Mouse (Mus musculus) lung, embryonic 16.5 days (tissue): ENCODE data around the gene Slc24a4. TPM values are rescaled to one million over a fixed set of nuclear protein-coding genes. Genes with fewer than 3 reads are reported as not detected.

ENCODE experiments used
- ATAC-seq: fragments of 200-750 bp; cut with Nextera tagmentation; 2 replicates; pipeline ENCODE4 v1.8.0; 2017; ENCODE audit warnings: low read depth, mild to moderate bottlenecking, moderate library complexity
- H3K27ac ChIP-seq: fragments of 300-500 bp; sonication (generic); 2 replicates; pipeline ENCODE4 v1.5.1; 2014; ENCODE audit warnings: mild to moderate bottlenecking, control low read depth, low read length
- H3K27me3 ChIP-seq: fragments of 300-500 bp; sonication (generic); 2 replicates; pipeline ENCODE4 v1.6.1; 2014; ENCODE audit warnings: low read depth, low read length, mixed read lengths; ENCODE audit not compliant: control insufficient read depth, insufficient read depth
- H3K36me3 ChIP-seq: fragments of 300-500 bp; sonication (generic); 2 replicates; pipeline ENCODE4 v1.6.1; 2014; ENCODE audit warnings: low read length; ENCODE audit not compliant: control insufficient read depth, insufficient read depth
- H3K4me1 ChIP-seq: fragments of 300-500 bp; sonication (generic); replicated peaks from 2 replicates; pipeline ENCODE4 v1.6.1; 2014; ENCODE audit warnings: low read length, mixed read lengths; ENCODE audit not compliant: control insufficient read depth, insufficient read depth
- H3K4me2 ChIP-seq: fragments of 300-500 bp; sonication (generic); 2 replicates; pipeline ENCODE4 v1.6.1; 2014; ENCODE audit warnings: low read depth, low read length, control low read depth
- H3K4me3 ChIP-seq: fragments of 300-500 bp; sonication (generic); 2 replicates; pipeline ENCODE4 v1.5.1; 2014; ENCODE audit warnings: mild to moderate bottlenecking, low read length, control low read depth
- H3K9ac ChIP-seq: fragments of 300-500 bp; sonication (generic); 2 replicates; pipeline ENCODE4 v1.6.1; 2014; ENCODE audit warnings: low read length, control low read depth
- H3K9me3 ChIP-seq: fragments of 300-500 bp; sonication (generic); 2 replicates; pipeline ENCODE4 v1.6.1; 2016; ENCODE audit warnings: low read length; ENCODE audit not compliant: control insufficient read depth
- WGBS: fragments of 180-500 bp; shearing (Covaris S2); extraction: QIAGEN DNeasy Blood & Tissue Kit; methylation state at CpG from one replicate; pipeline ENCODE4 v1.1.7; 2014; 5-methylcytosine and 5-hydroxymethylcytosine counted together
- polyA plus RNA-seq: library from polyadenylated mRNA; unstranded; fragments of >200 nt; fragmentation: Nextera tagmentation; extraction: Ambion mirVana; gene quantifications from 2 replicates; pipeline ENCODE4 v1.2.1, GENCODE M21; 2015

The Slc24a4 gene
- polyA plus RNA-seq, 1 experiment from 2014 or later: 3.1 TPM

- H3K9ac ChIP-seq: no peak overlapping the region
- ATAC-seq: no peak
- no peak overlapping the region for H3K4me3 ChIP-seq
- no peaks in the 10 kb centered on the region for H3K9me3 ChIP-seq
- WGBS: 69% methylated on average over 7 of the region's 7 CpGs
- H3K27ac ChIP-seq: no peak overlapping the region
- no peak overlapping the region for H3K4me2 ChIP-seq
- no peaks in the 10 kb centered on the region for H3K4me1 ChIP-seq
- H3K27me3 ChIP-seq: no peaks in the 10 kb centered on the region
- H3K36me3 ChIP-seq: no peaks in the 10 kb centered on the region
These were observed 22.7 kb downstream of the Slc24a4 start for GRCm38 (mm10) chr12:102151185-102151584.

DNA sequence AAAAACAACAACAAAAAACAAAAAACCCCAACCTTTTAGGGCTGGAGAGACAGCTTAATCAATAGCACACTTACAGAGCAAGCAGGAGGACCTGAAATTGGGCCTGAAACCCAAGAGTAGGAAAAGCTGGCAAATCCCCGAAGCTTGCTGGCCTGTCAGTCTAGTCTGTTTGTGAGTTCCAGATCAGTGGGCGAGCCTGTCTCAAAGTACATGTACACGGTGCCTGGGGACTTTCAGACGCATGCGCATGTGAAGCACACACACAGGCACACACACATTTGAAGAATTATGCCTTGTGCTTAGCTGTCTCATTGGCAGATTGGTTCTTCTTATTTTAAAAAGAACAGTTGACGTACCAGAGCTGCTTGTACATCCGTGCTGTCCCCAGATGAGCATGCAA lies 25.3 kb downstream of the Slc24a4 start:
- Histone ChIP-seq H3K4me2 (no peak overlapping the region), H3K36me3 (no peaks in the 10 kb centered on the region), H3K27ac (no peak overlapping the region), H3K4me3 (no peak overlapping the region), H3K9ac (no peak overlapping the region), H3K9me3 (no peaks in the 10 kb centered on the region), H3K27me3 (no peaks in the 10 kb centered on the region), H3K4me1 (no peaks in the 10 kb centered on the region)
- 88% methylated on average over 7 of the region's 7 CpGs for WGBS
- ATAC-seq: no peak

GRCm38 (mm10) chr12:102154815-102155214 lies 26.3 kb downstream of the Slc24a4 start:
- H3K27ac ChIP-seq: peak overlapping the region; percentile 37; the same call in 1 of the 2 replicates
- 60% methylated on average over 1 of the region's 1 CpGs for WGBS

DNA sequence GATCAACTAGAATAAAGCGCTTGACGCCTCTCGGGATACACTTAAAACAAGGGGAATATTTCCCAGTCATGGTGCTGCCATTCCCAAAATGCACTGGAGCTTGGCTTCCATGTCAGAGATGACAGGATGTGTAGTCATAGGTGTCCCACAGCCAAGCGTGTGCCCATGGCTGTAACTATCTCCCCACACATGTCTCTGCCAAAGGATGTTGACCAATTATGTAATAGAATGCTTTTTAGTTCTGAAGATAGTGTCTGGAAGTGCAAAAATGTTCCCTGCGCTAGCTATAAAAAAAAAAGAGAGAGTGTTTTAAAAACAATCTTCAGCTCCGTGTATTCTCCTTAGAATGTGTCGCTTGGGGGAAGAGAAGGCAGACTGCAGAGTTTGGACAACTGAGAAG lies 36.1 kb downstream of the Slc24a4 start:
- no peak overlapping the region for H3K27ac ChIP-seq
- H3K9ac ChIP-seq: no peak overlapping the region
- peaks cover 14% of the 10 kb centered on the region for H3K4me1 ChIP-seq
- no peak overlapping the region for H3K4me3 ChIP-seq
- H3K4me2 ChIP-seq: no peak overlapping the region
- H3K9me3 ChIP-seq: no peaks in the 10 kb centered on the region
- no peak for ATAC-seq
- WGBS: 68% methylated on average over 7 of the region's 7 CpGs
- no peaks in the 10 kb centered on the region for H3K36me3 ChIP-seq
- H3K27me3 ChIP-seq: no peaks in the 10 kb centered on the region

More at GRCm38 (mm10) chr12:102154815-102155214, 26.3 kb downstream of the Slc24a4 start:
- Histone ChIP-seq H3K9me3 (no peaks in the 10 kb centered on the region), H3K4me1 (no peaks in the 10 kb centered on the region), H3K4me3 (no peak overlapping the region), H3K36me3 (no peaks in the 10 kb centered on the region), H3K9ac (no peak overlapping the region), H3K4me2 (no peak overlapping the region), H3K27me3 (no peaks in the 10 kb centered on the region)
- no peak for ATAC-seq

DNA sequence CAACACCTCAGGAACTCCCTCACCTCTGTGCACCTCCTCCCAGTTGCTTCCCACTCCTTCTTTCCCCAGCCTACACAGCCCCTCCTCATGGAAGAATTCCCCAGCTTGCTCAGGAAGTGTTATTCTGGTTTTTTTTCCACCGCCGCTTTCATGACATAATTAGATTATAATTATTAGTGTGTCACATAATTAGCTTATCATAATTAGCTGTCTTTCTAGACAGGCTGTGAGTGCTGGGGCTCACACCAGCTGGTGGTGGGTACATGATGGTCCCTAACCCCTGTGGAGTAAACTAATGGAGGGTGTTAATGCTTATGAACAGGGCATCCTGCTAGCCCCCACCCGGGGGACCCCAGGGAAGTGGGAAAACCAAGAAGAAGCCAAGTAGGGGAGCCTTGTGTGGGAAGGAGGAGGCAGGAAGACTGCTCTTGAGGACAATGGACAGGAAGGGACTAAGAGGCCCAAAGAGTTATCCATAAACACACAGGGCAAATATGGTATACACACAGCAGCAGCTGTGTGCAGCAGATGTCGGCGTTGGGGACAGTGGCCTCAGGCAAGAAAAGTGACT lies 38.2 kb downstream of the Slc24a4 start:
- WGBS: 23% methylated on average over 5 of the region's 5 CpGs
- Histone ChIP-seq H3K4me1 (peaks cover 14% of the 10 kb centered on the region), H3K27me3 (no peaks in the 10 kb centered on the region), H3K9ac (no peak overlapping the region), H3K4me3 (no peak overlapping the region), H3K36me3 (no peaks in the 10 kb centered on the region), H3K9me3 (no peaks in the 10 kb centered on the region), H3K4me2 (no peak overlapping the region), H3K27ac (peak overlapping the region; percentile 82)
- ATAC-seq: peak; percentile 89

- Histone ChIP-seq H3K9ac (no peak overlapping the region), H3K27me3 (no peaks in the 10 kb centered on the region), H3K4me1 (peaks cover 14% of the 10 kb centered on the region), H3K9me3 (no peaks in the 10 kb centered on the region), H3K36me3 (no peaks in the 10 kb centered on the region), H3K4me3 (no peak overlapping the region), H3K27ac (peak overlapping the region; percentile 82), H3K4me2 (no peak overlapping the region)
- ATAC-seq: peak; percentile 49
- WGBS: 37% methylated on average over 5 of the region's 5 CpGs
These were observed 38.8 kb downstream of the Slc24a4 start for GRCm38 (mm10) chr12:102167302-102167701.

- whole genome bisulfite sequencing: 82% methylated on average over 11 of the region's 11 CpGs
- H3K9me3 ChIP-seq: no peaks in the 10 kb centered on the region
- H3K4me1 ChIP-seq: peaks cover 6% of the 10 kb centered on the region
- H3K4me2 ChIP-seq: no peak overlapping the region
- no peak overlapping the region for H3K4me3 ChIP-seq
- no peak overlapping the region for H3K9ac ChIP-seq
- H3K27ac ChIP-seq: no peak overlapping the region
- ATAC-seq: no peak
- H3K36me3 ChIP-seq: no peaks in the 10 kb centered on the region
- H3K27me3 ChIP-seq: no peaks in the 10 kb centered on the region
These were observed 44.2 kb downstream of the Slc24a4 start for GRCm38 (mm10) chr12:102172746-102173145.

- no peak overlapping the region for H3K27ac ChIP-seq
- H3K4me2 ChIP-seq: no peak overlapping the region
- H3K27me3 ChIP-seq: no peaks in the 10 kb centered on the region
- ATAC-seq: no peak
- no peaks in the 10 kb centered on the region for H3K36me3 ChIP-seq
- no peak overlapping the region for H3K4me3 ChIP-seq
- peaks cover 9% of the 10 kb centered on the region for H3K4me1 ChIP-seq
- H3K9ac ChIP-seq: no peak overlapping the region
- 88% methylated on average over 5 of the region's 5 CpGs for WGBS
- H3K9me3 ChIP-seq: no peaks in the 10 kb centered on the region
These were observed 44.8 kb downstream of the Slc24a4 start for GRCm38 (mm10) chr12:102173345-102173744.

DNA sequence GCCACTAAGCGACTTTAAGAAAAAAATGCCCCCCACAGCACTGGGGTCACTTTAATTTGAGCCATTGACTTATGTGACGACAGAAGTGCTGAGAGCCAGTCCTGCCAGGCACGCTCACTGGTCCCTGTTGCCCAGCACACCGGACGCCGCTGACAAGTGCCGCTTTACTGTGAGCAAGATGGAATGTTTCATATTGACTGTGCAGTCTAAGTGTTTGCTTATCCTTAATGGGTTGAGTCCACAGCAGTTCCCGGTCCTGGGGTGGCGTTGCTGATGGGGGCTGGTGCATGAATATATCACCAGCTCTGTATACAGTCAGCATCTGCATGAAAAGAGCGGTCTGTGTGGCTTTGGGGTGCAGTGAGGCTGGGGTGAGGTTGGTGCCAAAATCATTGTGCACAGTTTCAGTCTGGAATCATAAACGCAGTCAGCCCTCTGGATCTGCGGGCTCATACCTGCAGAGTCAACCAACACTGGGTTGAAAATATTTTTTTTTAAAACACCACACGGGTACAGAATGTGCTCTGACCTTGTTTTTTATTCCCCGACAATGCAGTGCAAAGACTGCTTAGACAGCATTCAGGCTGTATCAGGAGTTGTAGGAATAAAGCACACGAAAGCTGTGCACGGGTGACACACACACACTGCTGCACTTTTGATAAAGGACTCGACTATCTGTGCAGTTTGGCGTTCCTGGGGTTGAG lies 52.0 kb downstream of the Slc24a4 start:
- peak overlapping the region; percentile 34 for H3K4me2 ChIP-seq
- peak; percentile 91 for ATAC-seq
- H3K9ac ChIP-seq: no peak overlapping the region
- no peak overlapping the region for H3K4me3 ChIP-seq
- H3K9me3 ChIP-seq: no peaks in the 10 kb centered on the region
- peak overlapping the region; percentile 72 for H3K27ac ChIP-seq
- peaks cover 26% of the 10 kb centered on the region for H3K4me1 ChIP-seq
- WGBS: 45% methylated on average over 18 of the region's 18 CpGs
- no peaks in the 10 kb centered on the region for H3K36me3 ChIP-seq
- H3K27me3 ChIP-seq: no peaks in the 10 kb centered on the region
